Mouse (Mus musculus): ENCODE results near the gene Map2k5.

DNA sequence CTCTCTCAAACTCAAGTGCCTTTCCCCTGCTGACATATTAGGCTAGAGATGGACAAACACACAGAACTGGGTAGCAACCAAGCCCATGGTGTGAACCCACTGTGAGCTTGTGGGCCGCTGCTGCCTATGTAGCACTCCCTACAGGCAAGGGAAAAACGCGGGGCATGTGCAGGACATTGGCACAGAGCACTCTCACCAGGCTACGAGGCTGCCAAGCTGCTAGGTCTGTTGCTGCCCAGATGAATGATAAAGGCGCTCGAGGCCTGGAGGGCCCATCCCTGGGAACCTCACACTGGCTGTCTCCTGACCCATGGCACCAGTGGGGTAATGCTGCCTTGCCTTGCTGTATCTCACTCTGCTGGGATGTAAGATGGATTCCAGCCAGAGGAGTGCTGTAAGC lies 31.7 kb downstream of the Map2k5 start:
- no peak for TF ChIP-seq CTCF (IDR thresholded peaks at IDR 0.05; ENCODE audit: control insufficient read depth, insufficient read depth, insufficient read length)
- TF ChIP-seq CEBPB (IDR thresholded peaks at IDR 0.05; ENCODE audit: low read depth), result no peak
- TF ChIP-seq MYOG (IDR thresholded peaks at IDR 0.05; ENCODE audit: control insufficient read depth, extremely low read depth, insufficient read length), result no peak
- no peak for TF ChIP-seq FOSL1 (IDR thresholded peaks at IDR 0.05; ENCODE audit: insufficient read depth, low read length, poor library complexity, severe bottlenecking)
- no peak for TF ChIP-seq MYOD1 (IDR thresholded peaks at IDR 0.05; ENCODE audit: control insufficient read depth, insufficient read length, low read depth)
